Mouse (Mus musculus) forebrain, embryonic 11.5 days (tissue): ENCODE measurements around the gene Prss16. TPM values are rescaled to one million over a fixed set of nuclear protein-coding genes. Genes with fewer than 3 reads are reported as not detected.

Experiments used
- ATAC-seq: fragments of 200-750 bp; cut with Nextera tagmentation; replicated peaks from 2 replicates; pipeline ENCODE4 v1.8.0; 2017; ENCODE audit warnings: moderate TSS enrichment; ENCODE audit not compliant: low FRiP score
- DNase-seq: peaks from one replicate; pipeline ENCODE4 v3.0.0-alpha.2; 2017; ENCODE audit warnings: low spot score
- H3K27ac ChIP-seq: fragments of 300-500 bp; sonication (generic); 2 replicates; pipeline ENCODE4 v1.5.1; 2014; ENCODE audit warnings: low read depth, low read length
- H3K27me3 ChIP-seq: fragments of 300-500 bp; sonication (generic); 2 replicates; pipeline ENCODE4 v1.6.1; 2014; ENCODE audit warnings: mild to moderate bottlenecking, low read length, mixed read lengths; ENCODE audit not compliant: control insufficient read depth, insufficient read depth
- H3K36me3 ChIP-seq: fragments of 300-500 bp; sonication (generic); 2 replicates; pipeline ENCODE4 v1.6.1; 2014; ENCODE audit warnings: mild to moderate bottlenecking, low read length, moderate library complexity, mixed read lengths; ENCODE audit not compliant: control insufficient read depth, insufficient read depth
- H3K4me1 ChIP-seq: fragments of 300-500 bp; sonication (generic); replicated peaks from 2 replicates; pipeline ENCODE4 v1.6.1; 2014; ENCODE audit warnings: low read length, mixed read lengths; ENCODE audit not compliant: control insufficient read depth, insufficient read depth
- H3K4me2 ChIP-seq: fragments of 300-500 bp; sonication (generic); 2 replicates; pipeline ENCODE4 v1.6.1; 2014; ENCODE audit warnings: low read depth, mild to moderate bottlenecking, low read length, moderate library complexity, mixed read lengths; ENCODE audit not compliant: severe bottlenecking
- H3K4me3 ChIP-seq: fragments of 300-500 bp; sonication (generic); 2 replicates; pipeline ENCODE4 v1.5.1; 2014; ENCODE audit warnings: low read depth, low read length
- H3K9ac ChIP-seq: fragments of 300-500 bp; sonication (generic); 2 replicates; pipeline ENCODE4 v1.6.1; 2014; ENCODE audit warnings: low read length
- H3K9me3 ChIP-seq: fragments of 300-500 bp; sonication (generic); 2 replicates; pipeline ENCODE4 v1.6.1; 2016; ENCODE audit warnings: low read length, mixed read lengths; ENCODE audit not compliant: control insufficient read depth
- WGBS: fragments of 180-500 bp; shearing (Covaris S2); extraction: QIAGEN DNeasy Blood & Tissue Kit; methylation state at CpG from one replicate; pipeline ENCODE4 v1.1.7; 2014; 5-methylcytosine and 5-hydroxymethylcytosine counted together
- polyA plus RNA-seq: library from polyadenylated mRNA; unstranded; fragments of >200 nt; fragmentation: Nextera tagmentation; extraction: Ambion mirVana; gene quantifications from 2 replicates; pipeline ENCODE4 v1.2.1, GENCODE M21; 2014

Gene Prss16
- polyA plus RNA-seq, 1 experiment from 2014 or later, result 0.37 TPM

GRCm38 (mm10) chr13:21995331-21995914 is 14.1 kb downstream of the Prss16 start:
- ATAC-seq, result peak; percentile 61
- peak overlapping the region; percentile 35 for H3K9ac ChIP-seq
- H3K4me1 ChIP-seq, result no peaks in the 10 kb centered on the region; the same call in 1 of the 2 replicates

GRCm38 (mm10) chr13:21994896-21995295 is 14.6 kb downstream of the Prss16 start:
- peak overlapping the region; percentile 39 for H3K4me3 ChIP-seq
- peak overlapping the region; percentile 65 for H3K4me2 ChIP-seq
- H3K9ac ChIP-seq, result peak overlapping the region; percentile 35
- peaks cover 38% of the 10 kb centered on the region for H3K27me3 ChIP-seq
- H3K27ac ChIP-seq, result no peak overlapping the region
- H3K36me3 ChIP-seq, result no peaks in the 10 kb centered on the region
- ATAC-seq, result no peak
- DNase-seq, result no peak
- no peaks in the 10 kb centered on the region; the same call in 1 of the 2 replicates for H3K4me1 ChIP-seq
- H3K9me3 ChIP-seq, result no peaks in the 10 kb centered on the region
- 5% methylated on average over 8 of the region's 8 CpGs for WGBS

More at GRCm38 (mm10) chr13:21995331-21995914, 14.1 kb downstream of the Prss16 start:
- WGBS, result 2% methylated on average over 21 of the region's 21 CpGs
- H3K4me2 ChIP-seq, result peak overlapping the region; percentile 65
- peak; percentile 71 for DNase-seq
- H3K36me3 ChIP-seq, result no peaks in the 10 kb centered on the region
- H3K9me3 ChIP-seq, result no peaks in the 10 kb centered on the region
- peaks cover 42% of the 10 kb centered on the region for H3K27me3 ChIP-seq
- no peak overlapping the region for H3K27ac ChIP-seq
- H3K4me3 ChIP-seq, result peak overlapping the region; percentile 39

- Histone ChIP-seq H3K4me3 (no peak overlapping the region), H3K9ac (no peak overlapping the region), H3K9me3 (no peaks in the 10 kb centered on the region), H3K4me1 (no peaks in the 10 kb centered on the region; the same call in 1 of the 2 replicates), H3K27ac (no peak overlapping the region), H3K27me3 (peaks cover 31% of the 10 kb centered on the region), H3K4me2 (peak overlapping the region; percentile 16; the same call in 1 of the 2 replicates), H3K36me3 (no peaks in the 10 kb centered on the region)
- peak; percentile 76 for DNase-seq
- WGBS, result under 1% methylated on average over 22 of the region's 22 CpGs
- 0 out of 2 replicates have a peak, but pooled peaks have one; percentile 52 for ATAC-seq
Measured at GRCm38 (mm10) chr13:21993957-21994738, 15.4 kb downstream of the Prss16 start.

- H3K27me3 ChIP-seq, result peaks cover 16% of the 10 kb centered on the region
- WGBS, result 79% methylated on average over 5 of the region's 5 CpGs
Measured at GRCm38 (mm10) chr13:21992550-21992949, 17.0 kb downstream of the Prss16 start.

GRCm38 (mm10) chr13:21984486-21984885 is 25.1 kb downstream of the Prss16 start:
- Histone ChIP-seq H3K27me3 (peaks cover 25% of the 10 kb centered on the region), H3K4me2 (no peak overlapping the region), H3K36me3 (no peaks in the 10 kb centered on the region), H3K4me1 (peaks cover 4% of the 10 kb centered on the region), H3K4me3 (no peak overlapping the region), H3K9me3 (no peaks in the 10 kb centered on the region), H3K27ac (no peak overlapping the region), H3K9ac (no peak overlapping the region)
- ATAC-seq (no peak), DNase-seq (no peak)
- 88% methylated on average over 2 of the region's 2 CpGs for WGBS

More at GRCm38 (mm10) chr13:21992550-21992949, 17.0 kb downstream of the Prss16 start:
- DNase-seq, result no peak
- Histone ChIP-seq H3K9ac (no peak overlapping the region), H3K27ac (no peak overlapping the region), H3K4me3 (no peak overlapping the region), H3K9me3 (no peaks in the 10 kb centered on the region), H3K4me1 (no peaks in the 10 kb centered on the region; the same call in 1 of the 2 replicates), H3K4me2 (no peak overlapping the region), H3K36me3 (no peaks in the 10 kb centered on the region)
- no peak for ATAC-seq

GRCm38 (mm10) chr13:21981803-21982193 is 27.7 kb downstream of the Prss16 start:
- Histone ChIP-seq H3K9ac (peak overlapping the region; percentile 74), H3K4me1 (peaks cover 4% of the 10 kb centered on the region), H3K4me2 (peak overlapping the region; percentile 98), H3K27me3 (peaks cover 25% of the 10 kb centered on the region), H3K36me3 (no peaks in the 10 kb centered on the region), H3K4me3 (peak overlapping the region; percentile 51), H3K9me3 (no peaks in the 10 kb centered on the region), H3K27ac (no peak overlapping the region)
- ATAC-seq, result peak; percentile 49; the same call in 1 of the 2 replicates
- 3% methylated on average over 17 of the region's 17 CpGs for WGBS
- peak; percentile 66 for DNase-seq

GRCm38 (mm10) chr13:21980981-21981802 is 28.4 kb downstream of the Prss16 start, which contains the start of gene Pom121l2:
Pom121l2 (plus strand) TSS chr13:21981194.
- H3K4me1 ChIP-seq, result peaks cover 4% of the 10 kb centered on the region
- 1% methylated on average over 58 of the region's 58 CpGs for WGBS
- peaks cover 25% of the 10 kb centered on the region for H3K27me3 ChIP-seq
- peak within 1 kb of the TSS; percentile 98 for H3K4me2 ChIP-seq
- H3K36me3 ChIP-seq, result no peaks in the 10 kb centered on the region
- ATAC-seq, result peak; percentile 83
- H3K27ac ChIP-seq, result no peak within 1 kb of the TSS
- peak within 1 kb of the TSS; percentile 74 for H3K9ac ChIP-seq
- peak within 1 kb of the TSS; percentile 51 for H3K4me3 ChIP-seq
- H3K9me3 ChIP-seq, result no peaks in the 10 kb centered on the region
- DNase-seq, result peak; percentile 76
